Mouse (Mus musculus) kidney, embryonic 16.5 days (tissue): ENCODE data around the gene Cep128. TPM values are rescaled to one million over a fixed set of nuclear protein-coding genes. Genes with fewer than 3 reads are reported as not detected.

Source experiments
- ATAC-seq: fragments of 200-750 bp; cut with Nextera tagmentation; 2 replicates; pipeline ENCODE4 v1.8.0; 2017; ENCODE audit warnings: moderate TSS enrichment; ENCODE audit not compliant: low FRiP score, low TSS enrichment
- H3K27ac ChIP-seq: fragments of 300-500 bp; sonication (generic); 2 replicates; pipeline ENCODE4 v1.5.1; 2014; ENCODE audit warnings: low read length
- H3K27me3 ChIP-seq: fragments of 300-500 bp; sonication (generic); 2 replicates; pipeline ENCODE4 v1.6.1; 2014; ENCODE audit warnings: low read length, control low read depth, mixed read lengths; ENCODE audit not compliant: insufficient read depth
- H3K36me3 ChIP-seq: fragments of 300-500 bp; sonication (generic); 2 replicates; pipeline ENCODE4 v1.6.1; 2014; ENCODE audit warnings: low read length, control low read depth, mixed read lengths; ENCODE audit not compliant: insufficient read depth
- H3K4me1 ChIP-seq: fragments of 300-500 bp; sonication (generic); 2 replicates; pipeline ENCODE4 v1.6.1; 2014; ENCODE audit warnings: low read length, control low read depth, mixed read lengths; ENCODE audit not compliant: insufficient read depth
- H3K4me2 ChIP-seq: fragments of 300-500 bp; sonication (generic); replicated peaks from 2 replicates; pipeline ENCODE4 v1.6.1; 2014; ENCODE audit warnings: low read depth, low read length
- H3K4me3 ChIP-seq: fragments of 300-500 bp; sonication (generic); 2 replicates; pipeline ENCODE4 v1.5.1; 2014; ENCODE audit warnings: mild to moderate bottlenecking, low read length
- H3K9ac ChIP-seq: fragments of 300-500 bp; sonication (generic); replicated peaks from 2 replicates; pipeline ENCODE4 v1.6.1; 2014; ENCODE audit warnings: low read length
- H3K9me3 ChIP-seq: fragments of 300-500 bp; sonication (generic); 2 replicates; pipeline ENCODE4 v1.6.1; 2016; ENCODE audit warnings: low read length, control low read depth
- WGBS: fragments of 180-500 bp; shearing (Covaris S2); extraction: QIAGEN DNeasy Blood & Tissue Kit; methylation state at CpG from one replicate; pipeline ENCODE4 v1.1.7; 2014; 5-methylcytosine and 5-hydroxymethylcytosine counted together
- polyA plus RNA-seq: library from polyadenylated mRNA; unstranded; fragments of >200 nt; fragmentation: Nextera tagmentation; extraction: Ambion mirVana; gene quantifications from 2 replicates; pipeline ENCODE4 v1.2.1, GENCODE M21; 2015

Cep128 gene
- polyA plus RNA-seq, 1 experiment from 2014 or later: 7.2 TPM

DNA sequence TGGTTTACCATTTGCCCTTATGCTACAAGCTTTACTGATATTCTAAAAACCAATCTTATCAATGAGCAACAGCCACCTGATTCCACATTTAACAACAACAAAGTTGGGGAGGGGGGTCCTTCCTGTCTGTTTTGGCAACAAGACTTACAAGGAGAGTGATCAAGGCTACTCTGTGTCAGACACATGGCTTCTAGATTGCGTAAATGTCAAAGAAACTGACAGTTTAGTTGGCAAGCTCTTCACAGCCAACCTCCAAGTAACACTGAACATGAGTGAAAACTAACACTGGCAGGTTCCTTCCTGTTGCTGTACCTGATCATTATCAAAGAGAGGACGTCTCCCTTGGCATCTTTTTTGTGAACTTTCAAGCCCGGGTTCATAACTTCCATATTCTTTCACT lies 115.2 kb downstream of the Cep128 start:
- H3K4me3 ChIP-seq: no peak overlapping the region
- H3K27ac ChIP-seq: no peak overlapping the region
- H3K9ac ChIP-seq: no peak overlapping the region
- H3K36me3 ChIP-seq: no peaks in the 10 kb centered on the region
- H3K9me3 ChIP-seq: no peaks in the 10 kb centered on the region
- no peaks in the 10 kb centered on the region for H3K4me1 ChIP-seq
- H3K4me2 ChIP-seq: no peak overlapping the region
- no peaks in the 10 kb centered on the region for H3K27me3 ChIP-seq
- WGBS: 73% methylated on average over 3 of the region's 3 CpGs
- no peak for ATAC-seq

DNA sequence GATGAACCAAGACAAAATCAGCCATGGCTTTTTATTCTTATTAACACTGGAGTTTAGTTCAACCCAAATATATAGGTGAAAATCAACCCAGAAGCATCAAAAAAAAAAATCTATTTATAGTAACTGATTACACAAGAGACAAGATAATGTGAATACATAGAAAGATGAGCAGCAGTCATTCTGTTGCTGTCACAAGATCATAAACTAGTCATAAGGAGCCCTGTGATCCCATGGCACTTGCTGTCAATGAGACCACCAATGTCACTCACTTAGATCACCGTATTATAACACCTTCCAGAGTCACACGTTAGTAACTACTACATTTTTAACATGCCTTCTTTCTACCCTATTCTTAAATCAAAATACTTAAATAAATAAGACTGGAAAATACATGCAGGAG lies 118.2 kb downstream of the Cep128 start:
- no peak overlapping the region for H3K4me2 ChIP-seq
- H3K36me3 ChIP-seq: no peaks in the 10 kb centered on the region
- no peak overlapping the region for H3K27ac ChIP-seq
- no peak overlapping the region for H3K9ac ChIP-seq
- H3K27me3 ChIP-seq: no peaks in the 10 kb centered on the region
- no peaks in the 10 kb centered on the region for H3K4me1 ChIP-seq
- H3K4me3 ChIP-seq: no peak overlapping the region
- no peak for ATAC-seq
- 89% methylated on average over 2 of the region's 2 CpGs for WGBS
- H3K9me3 ChIP-seq: no peaks in the 10 kb centered on the region

DNA sequence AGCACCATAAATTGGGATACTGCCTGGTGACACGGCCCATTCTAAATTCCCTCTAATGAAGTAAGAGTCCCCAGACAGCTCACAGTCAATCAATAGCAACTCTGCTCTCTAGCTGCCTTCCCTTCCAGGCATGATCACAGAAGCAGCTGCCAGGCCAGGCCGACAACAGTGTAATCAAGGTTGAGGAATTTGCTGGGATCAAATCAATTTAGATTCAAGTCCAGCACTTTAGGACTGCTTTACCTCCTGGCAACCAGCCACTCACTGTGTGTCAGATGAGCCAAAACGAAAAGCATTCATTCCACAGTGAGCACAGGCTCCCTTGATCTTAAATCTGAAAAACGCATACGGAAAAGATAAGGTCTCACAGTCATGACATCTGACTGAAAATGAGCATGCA lies 118.7 kb downstream of the Cep128 start:
- no peak overlapping the region for H3K9ac ChIP-seq
- H3K27me3 ChIP-seq: no peaks in the 10 kb centered on the region
- no peak for ATAC-seq
- no peaks in the 10 kb centered on the region for H3K9me3 ChIP-seq
- H3K4me1 ChIP-seq: no peaks in the 10 kb centered on the region
- WGBS: 75% methylated on average over 5 of the region's 5 CpGs
- no peak overlapping the region for H3K27ac ChIP-seq
- no peak overlapping the region for H3K4me2 ChIP-seq
- no peaks in the 10 kb centered on the region for H3K36me3 ChIP-seq
- no peak overlapping the region for H3K4me3 ChIP-seq

DNA sequence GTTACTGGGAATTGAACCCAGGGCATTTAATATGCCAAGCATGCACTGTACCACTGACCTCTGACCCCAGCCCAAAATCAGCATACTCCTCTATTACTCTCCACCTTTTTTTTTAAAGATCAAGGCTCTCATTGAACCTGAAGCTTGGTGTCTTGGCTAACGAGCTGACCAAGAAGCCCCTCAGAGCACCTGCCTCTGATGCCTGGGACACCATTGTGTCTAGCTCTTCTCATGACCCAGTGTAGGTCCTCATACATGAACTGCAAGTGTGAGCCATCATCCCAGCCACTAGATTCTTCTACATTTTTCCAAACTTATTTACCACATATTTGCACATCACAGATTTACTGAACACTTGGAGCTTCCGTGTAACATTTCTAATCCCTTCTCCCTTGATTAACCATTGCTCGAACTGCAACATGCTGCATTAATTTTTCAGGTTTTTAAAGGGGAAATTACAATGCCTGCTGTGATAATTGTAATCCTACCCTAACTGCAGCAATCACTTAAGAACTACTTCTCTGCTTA lies 119.3 kb downstream of the Cep128 start:
- H3K36me3 ChIP-seq: no peaks in the 10 kb centered on the region
- H3K4me3 ChIP-seq: no peak overlapping the region
- H3K27ac ChIP-seq: no peak overlapping the region
- no peak for ATAC-seq
- H3K4me1 ChIP-seq: no peaks in the 10 kb centered on the region
- no peaks in the 10 kb centered on the region for H3K27me3 ChIP-seq
- H3K9me3 ChIP-seq: no peaks in the 10 kb centered on the region
- H3K9ac ChIP-seq: no peak overlapping the region
- H3K4me2 ChIP-seq: no peak overlapping the region
- WGBS: 81% methylated on average over 3 of the region's 3 CpGs

DNA sequence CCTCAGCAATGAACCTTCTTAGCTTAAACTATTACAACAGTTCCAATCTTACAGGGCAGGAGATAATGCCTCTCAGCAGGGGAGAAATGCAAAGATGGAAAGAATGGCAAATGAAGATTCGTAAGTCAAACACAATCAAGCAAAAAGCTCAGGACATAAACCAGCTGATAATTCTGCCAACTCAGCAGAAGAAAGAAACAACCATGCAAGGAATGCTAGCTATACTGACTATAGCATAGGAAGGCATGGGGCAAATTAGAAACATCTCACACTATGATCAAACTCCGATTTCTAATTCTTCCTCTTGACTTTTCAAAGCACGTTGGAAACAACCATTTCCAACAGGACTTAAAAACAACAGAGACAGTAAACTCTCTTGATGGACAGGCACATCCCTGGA lies 120.5 kb downstream of the Cep128 start:
- 0 out of 2 replicates have a peak, but pooled peaks cover 5% of the 10 kb centered on the region for H3K36me3 ChIP-seq
- H3K4me2 ChIP-seq: no peak overlapping the region
- WGBS: 74% methylated on average over 3 of the region's 3 CpGs
- no peak overlapping the region for H3K27ac ChIP-seq
- no peak overlapping the region for H3K4me3 ChIP-seq
- ATAC-seq: no peak
- no peaks in the 10 kb centered on the region for H3K27me3 ChIP-seq
- no peaks in the 10 kb centered on the region for H3K4me1 ChIP-seq
- H3K9ac ChIP-seq: no peak overlapping the region
- no peaks in the 10 kb centered on the region for H3K9me3 ChIP-seq

DNA sequence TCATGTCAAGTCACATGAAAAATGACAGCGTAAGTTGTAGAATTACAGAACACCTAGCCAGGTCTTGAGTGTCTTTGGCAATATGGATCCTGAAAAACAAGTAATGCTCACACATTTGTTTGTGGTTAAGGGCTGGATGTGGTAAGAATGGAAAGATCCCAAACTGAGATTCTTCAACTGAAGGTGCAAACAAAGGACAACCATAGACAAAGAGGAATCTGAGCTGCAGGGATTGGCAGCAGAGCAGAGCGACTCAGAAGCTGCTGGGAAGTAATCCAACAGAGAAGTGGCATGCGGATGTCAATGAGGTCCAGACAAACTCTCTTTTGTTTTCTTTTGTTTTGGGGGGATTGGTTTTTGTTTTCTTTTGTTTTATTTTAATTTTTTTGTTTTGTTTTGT lies 121.4 kb downstream of the Cep128 start:
- WGBS: 81% methylated on average over 3 of the region's 3 CpGs
- Histone ChIP-seq H3K27ac (no peak overlapping the region), H3K9me3 (no peaks in the 10 kb centered on the region)

DNA sequence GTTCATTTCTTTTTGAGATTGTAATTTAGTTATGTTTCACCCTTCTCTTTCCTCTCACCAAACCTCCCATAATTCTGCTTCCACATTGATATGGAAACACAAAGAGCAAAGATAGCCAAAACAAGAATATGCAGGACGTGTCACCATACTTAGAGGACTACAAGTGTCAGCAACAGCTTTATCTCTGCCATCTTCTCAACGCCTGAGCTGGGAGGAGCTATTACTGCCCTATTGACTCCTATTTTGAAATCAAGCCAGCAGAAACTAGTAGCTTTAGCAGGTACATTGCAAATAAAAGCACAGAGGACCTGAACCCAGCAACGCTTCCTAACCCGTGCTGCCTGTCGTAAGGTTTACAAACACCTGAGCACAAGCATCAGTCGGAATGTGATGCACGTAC lies 127.9 kb downstream of the Cep128 start:
- ATAC-seq: no peak
- H3K9me3 ChIP-seq: no peaks in the 10 kb centered on the region
- no peak overlapping the region for H3K27ac ChIP-seq
- 90% methylated on average over 7 of the region's 7 CpGs for WGBS
- H3K27me3 ChIP-seq: no peaks in the 10 kb centered on the region
- no peak overlapping the region for H3K4me3 ChIP-seq
- H3K36me3 ChIP-seq: 0 out of 2 replicates have a peak, but pooled peaks cover 5% of the 10 kb centered on the region
- H3K4me1 ChIP-seq: no peaks in the 10 kb centered on the region
- no peak overlapping the region for H3K9ac ChIP-seq
- no peak overlapping the region for H3K4me2 ChIP-seq

More for the DNA sequence above, 121.4 kb downstream of the Cep128 start:
- Histone ChIP-seq H3K4me3 (no peak overlapping the region), H3K36me3 (0 out of 2 replicates have a peak, but pooled peaks cover 5% of the 10 kb centered on the region), H3K27me3 (no peaks in the 10 kb centered on the region), H3K4me2 (no peak overlapping the region), H3K9ac (no peak overlapping the region), H3K4me1 (no peaks in the 10 kb centered on the region)
- ATAC-seq: no peak

DNA sequence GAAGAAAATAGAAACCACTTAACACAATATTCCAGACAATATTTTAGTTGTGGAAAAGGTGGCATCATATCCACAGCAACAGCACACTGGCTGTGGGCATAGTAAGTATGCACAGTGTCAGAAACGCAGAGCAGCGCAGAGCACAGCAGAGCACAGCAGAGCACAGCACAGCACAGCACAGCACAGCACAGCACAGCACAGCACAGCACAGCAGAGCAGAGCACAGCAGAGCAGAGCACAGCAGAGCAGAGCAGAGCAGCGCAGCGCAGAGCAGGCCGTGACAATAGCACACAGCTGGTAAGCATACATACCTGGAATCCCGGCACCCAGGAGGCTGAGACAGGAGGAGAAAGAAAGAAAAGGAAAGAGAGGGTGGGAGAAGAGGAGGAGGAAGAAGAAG lies 129.4 kb downstream of the Cep128 start:
- 96% methylated on average over 6 of the region's 6 CpGs for WGBS
- H3K36me3 ChIP-seq: 0 out of 2 replicates have a peak, but pooled peaks cover 5% of the 10 kb centered on the region
- H3K9me3 ChIP-seq: no peaks in the 10 kb centered on the region
- no peaks in the 10 kb centered on the region for H3K27me3 ChIP-seq
- no peak overlapping the region for H3K4me3 ChIP-seq
- H3K9ac ChIP-seq: no peak overlapping the region
- ATAC-seq: no peak
- H3K4me1 ChIP-seq: no peaks in the 10 kb centered on the region
- no peak overlapping the region for H3K4me2 ChIP-seq
- H3K27ac ChIP-seq: no peak overlapping the region

DNA sequence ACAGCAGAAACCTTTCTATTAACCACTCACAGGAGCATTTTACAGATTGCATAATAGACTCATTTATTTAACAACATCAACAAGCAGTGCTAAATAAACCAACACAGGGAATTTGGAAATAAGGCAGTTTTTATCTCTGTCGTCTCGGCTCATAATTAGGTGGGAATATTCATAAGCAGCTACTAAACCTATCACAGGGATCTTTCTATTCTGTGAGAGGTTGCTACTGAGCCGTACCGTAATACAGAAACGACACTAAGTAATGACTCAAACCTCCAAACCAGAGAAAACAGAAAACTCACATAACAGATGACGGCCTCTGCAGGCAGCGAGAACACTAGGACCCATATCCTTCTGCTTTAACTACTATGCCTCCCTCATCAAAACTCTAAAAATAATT lies 163.6 kb downstream of the Cep128 start:
- H3K36me3 ChIP-seq: no peaks in the 10 kb centered on the region
- no peak overlapping the region for H3K4me2 ChIP-seq
- H3K4me1 ChIP-seq: no peaks in the 10 kb centered on the region
- H3K4me3 ChIP-seq: no peak overlapping the region
- no peak for ATAC-seq
- WGBS: 90% methylated on average over 7 of the region's 7 CpGs
- H3K9ac ChIP-seq: no peak overlapping the region
- no peak overlapping the region for H3K27ac ChIP-seq
- no peaks in the 10 kb centered on the region for H3K9me3 ChIP-seq
- no peaks in the 10 kb centered on the region for H3K27me3 ChIP-seq

DNA sequence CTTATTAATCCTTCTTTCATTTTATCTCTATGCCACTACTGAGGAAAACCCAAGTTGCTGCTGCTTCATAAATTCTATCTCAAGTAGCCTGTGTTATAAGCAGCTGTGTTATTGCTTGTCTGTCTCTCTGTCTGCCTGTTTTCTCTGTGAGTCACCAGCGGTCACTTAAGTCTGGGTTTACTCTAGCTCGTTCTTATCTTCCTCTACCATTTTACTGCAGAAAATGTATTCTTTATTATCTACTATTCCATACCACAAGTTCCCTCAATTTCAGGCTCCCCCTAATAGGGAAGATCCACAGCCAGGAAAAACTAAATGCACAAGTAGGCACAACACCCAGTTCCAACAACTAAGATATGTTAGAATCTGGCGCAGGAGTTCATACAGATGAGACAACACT lies 178.7 kb downstream of the Cep128 start:
- 74% methylated on average over 3 of the region's 3 CpGs for WGBS
- no peak for ATAC-seq
- H3K9ac ChIP-seq: no peak overlapping the region

More for the DNA sequence above, 178.7 kb downstream of the Cep128 start:
- Histone ChIP-seq H3K4me2 (no peak overlapping the region), H3K9me3 (no peaks in the 10 kb centered on the region), H3K4me1 (no peaks in the 10 kb centered on the region), H3K4me3 (no peak overlapping the region), H3K36me3 (no peaks in the 10 kb centered on the region), H3K27me3 (no peaks in the 10 kb centered on the region), H3K27ac (no peak overlapping the region)
